Mouse (Mus musculus): ENCODE measurements at regions not wholly inside any gene's neighbourhood (a gene's known extent, or its start where the extent isn't known, plus 50 kb on each side); places are given as distances from the start of the nearest gene placed in this dataset.
"Not testable (repeated sequence)": the region's sequence is repeated elsewhere in the genome, so short reads cannot be mapped to it uniquely, and the experiment has no call there.

- no peak for DNase-seq (ENCODE audit: low read depth, low spot score)
Measured at GRCm38 (mm10) chr17:82377176-82377592, 639.0 kb upstream of the Slc8a1 start.

DNA sequence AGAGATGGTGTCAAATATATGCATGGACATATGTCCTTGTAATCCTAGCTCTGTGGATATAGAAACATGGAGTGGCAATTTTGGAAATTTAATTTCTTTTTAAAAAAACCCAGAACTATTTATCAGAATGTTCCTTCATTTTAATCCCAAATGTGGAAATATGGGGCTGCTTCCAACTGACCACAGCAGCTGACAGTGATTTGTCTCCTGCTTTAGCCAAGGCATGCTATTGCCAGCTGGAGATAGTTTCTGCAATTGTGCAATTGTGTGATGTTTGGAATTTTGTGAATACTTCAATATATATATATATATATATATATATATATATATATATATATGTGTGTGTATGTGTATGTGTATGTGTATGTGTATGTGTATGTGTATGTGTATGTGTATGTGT, 629.7 kb upstream of the Slc8a1 start:
- no peak for DNase-seq (ENCODE audit: low read depth, low spot score)

DNA sequence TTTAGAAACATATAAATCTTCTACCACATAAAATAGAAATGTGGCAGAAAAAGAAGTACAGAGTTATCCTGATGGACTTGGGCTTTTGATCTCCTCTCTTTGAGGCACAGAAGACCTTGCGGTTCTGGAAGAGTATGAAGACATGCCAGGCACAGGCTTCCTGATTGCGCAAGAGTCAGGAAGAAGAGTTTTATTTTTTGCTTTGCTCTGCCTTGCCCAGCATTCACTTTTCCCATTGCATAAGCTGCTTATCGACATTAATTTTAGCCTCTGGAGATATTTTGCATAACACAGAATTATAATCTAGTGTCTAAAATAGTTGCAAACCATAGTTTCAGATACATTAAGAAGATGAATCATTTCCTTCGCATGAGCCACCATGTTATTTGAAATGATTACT, 627.8 kb upstream of the Slc8a1 start:
- no peak for DNase-seq (ENCODE audit: low read depth, low spot score)

DNA sequence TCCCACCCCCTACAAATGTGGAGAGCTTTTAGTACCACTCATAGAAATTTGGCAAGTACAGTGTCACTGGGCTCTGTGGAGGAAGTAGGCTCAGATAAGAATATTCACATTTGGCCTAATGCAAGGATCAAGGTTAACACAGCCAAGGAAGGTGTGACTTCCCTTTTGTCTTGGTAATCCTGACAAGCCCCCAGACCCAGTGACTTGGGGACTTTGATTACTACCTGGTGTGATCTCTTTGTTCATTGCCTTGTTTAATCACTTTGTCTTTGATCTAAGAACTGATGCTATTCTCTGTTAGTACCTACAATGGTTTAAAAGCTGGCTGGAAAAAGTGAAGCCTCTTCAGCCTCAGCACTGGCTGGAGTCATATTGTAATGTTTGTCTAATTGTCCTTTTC, 610.5 kb upstream of the Slc8a1 start:
- no peak for DNase-seq (ENCODE audit: low read depth, low spot score)

DNA sequence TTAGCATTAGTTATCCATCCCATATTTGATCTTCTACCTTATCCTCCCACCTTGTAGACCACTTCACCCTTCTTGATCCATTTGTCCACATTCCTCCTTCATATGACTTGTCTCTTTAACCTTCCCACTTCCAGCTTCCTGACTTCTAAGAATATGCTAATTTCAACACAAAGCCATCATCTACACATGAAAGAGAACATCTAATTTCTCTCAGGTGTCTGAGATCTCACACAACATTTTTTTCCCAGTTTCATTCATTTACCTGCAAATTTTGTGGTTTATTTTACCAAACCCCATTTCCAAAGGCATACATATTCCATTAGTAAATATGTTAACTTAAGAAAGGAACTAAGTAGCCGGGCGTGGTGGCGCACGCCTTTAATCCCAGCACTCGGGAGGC, 593.3 kb upstream of the Slc8a1 start:
- DNase-seq (ENCODE audit: low read depth, low spot score) = no peak

DNA sequence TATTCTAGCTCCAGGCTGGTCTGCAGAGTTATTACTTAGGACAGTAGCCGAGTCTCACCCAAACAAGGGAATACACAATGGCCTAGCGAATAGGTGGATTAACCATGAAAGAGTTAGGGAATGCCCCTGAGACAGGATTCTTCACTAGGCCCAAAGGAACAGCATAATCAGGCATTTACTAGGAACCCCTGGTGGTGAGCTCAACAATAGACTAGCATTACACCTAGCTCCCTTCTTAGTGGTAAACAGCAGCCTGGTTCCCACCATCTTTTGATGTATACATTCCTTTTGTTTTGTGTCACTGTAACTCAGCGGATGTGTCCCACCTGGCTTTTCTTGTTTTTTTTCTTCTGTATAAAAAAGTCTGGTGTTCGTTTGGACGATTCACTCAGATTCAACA, 574.0 kb upstream of the Slc8a1 start:
- DNase-seq (ENCODE audit: low read depth, low spot score) = no peak

GRCm38 (mm10) chr17:82306347-82306746, 568.2 kb upstream of the Slc8a1 start:
- no peak for DNase-seq (ENCODE audit: low read depth, low spot score)

GRCm38 (mm10) chr17:82277728-82278127, 539.6 kb upstream of the Slc8a1 start:
- no peak for DNase-seq (ENCODE audit: low read depth, low spot score)

GRCm38 (mm10) chr17:82273946-82274345, 535.8 kb upstream of the Slc8a1 start:
- DNase-seq (ENCODE audit: low read depth, low spot score) = no peak

DNA sequence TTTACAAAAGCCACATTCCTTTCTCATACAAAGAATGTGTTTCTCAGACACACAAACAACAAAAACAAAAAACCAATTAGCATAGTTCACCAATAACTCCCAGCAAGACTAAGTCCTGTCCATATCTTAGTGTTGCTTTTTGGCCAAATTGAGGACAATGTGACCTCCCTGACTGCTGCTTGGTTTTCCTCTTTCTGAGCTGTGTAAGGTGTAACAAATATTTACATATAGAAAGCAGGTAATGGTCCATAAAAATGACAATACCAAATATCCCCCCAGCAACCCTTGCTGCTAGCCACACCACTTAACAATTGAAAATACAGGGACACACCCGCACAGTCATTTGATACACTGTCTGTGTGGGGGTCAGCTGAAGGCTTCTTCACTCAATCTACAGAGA, 534.7 kb upstream of the Slc8a1 start:
- DNase-seq (ENCODE audit: low read depth, low spot score) = no peak

DNA sequence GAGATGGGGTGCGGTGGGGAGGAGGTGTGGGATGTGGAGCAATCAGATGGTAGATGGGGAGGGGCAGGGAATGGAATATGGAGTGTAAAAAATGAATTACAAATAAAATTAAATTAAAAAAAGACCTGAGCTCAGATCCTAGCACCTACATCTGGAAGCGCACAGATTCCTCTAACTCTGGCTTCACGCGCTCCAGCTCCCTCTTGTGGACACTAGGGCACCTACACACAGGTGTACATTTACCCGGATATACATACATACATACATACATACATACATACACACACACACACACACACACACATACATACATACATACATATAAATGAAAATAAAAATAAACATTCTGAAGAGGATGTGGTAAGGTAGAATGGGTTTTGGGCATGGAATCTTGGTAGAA, 528.7 kb upstream of the Slc8a1 start:
- DNase-seq (ENCODE audit: low read depth, low spot score) = not testable (repeated sequence)

DNA sequence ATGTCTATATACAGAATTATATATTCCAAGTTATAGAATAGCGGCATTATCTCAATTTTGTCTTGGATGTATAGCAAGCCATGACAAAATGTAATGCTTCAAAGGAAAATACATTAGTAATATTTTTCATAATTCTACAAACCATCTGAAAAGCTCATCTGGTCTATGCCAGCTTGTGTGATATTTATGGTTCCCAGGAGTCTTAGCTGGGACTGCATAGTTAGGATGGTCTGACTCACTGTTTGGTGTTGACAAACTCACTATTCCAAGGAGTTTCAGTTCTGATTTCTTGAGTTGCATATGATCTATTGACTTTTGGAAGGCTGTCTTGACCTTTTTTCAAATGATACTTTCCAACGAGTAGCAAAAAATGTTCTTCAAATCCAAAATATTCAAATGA, 514.2 kb upstream of the Slc8a1 start:
- no peak for DNase-seq (ENCODE audit: low read depth, low spot score)

DNA sequence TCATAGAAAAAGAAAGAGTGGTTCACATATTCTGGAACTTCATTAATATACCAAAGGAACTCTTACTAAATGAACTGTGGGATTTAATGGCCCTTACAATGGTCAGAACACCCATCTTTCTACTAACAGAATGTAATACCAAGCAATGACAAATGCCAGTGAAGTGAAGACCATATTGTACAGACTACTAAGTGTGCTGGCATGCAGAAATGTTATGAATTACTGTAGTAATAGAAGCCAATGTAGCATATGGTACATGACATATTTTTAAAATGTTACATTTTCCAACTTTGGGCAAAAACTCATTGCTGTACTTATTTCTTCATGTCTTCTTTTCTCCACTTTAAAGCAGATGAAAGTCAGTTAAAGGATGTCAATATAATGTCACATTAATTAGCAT, 513.7 kb upstream of the Slc8a1 start:
- DNase-seq (ENCODE audit: low read depth, low spot score) = peak; percentile 22

GRCm38 (mm10) chr17:82238361-82238760, 500.2 kb upstream of the Slc8a1 start:
- DNase-seq (ENCODE audit: low read depth, low spot score) = no peak

DNA sequence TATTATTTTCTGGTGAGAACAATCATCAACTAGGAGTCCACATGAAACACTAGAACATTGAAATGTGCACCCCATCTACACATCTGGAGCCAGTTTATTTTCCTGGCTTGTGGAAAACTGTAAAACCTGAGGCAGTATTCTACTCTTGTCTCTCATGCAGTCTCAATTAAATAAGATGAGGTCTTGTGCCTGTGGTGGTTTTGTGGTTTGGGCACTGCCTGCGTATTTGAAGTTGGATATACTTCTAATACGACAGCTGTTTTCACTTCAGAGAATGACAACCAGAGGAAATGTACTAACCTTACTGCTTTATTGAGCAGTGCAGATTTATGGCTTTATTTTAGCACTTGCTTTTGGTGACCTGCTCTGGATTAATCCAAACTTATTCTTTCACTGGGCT, 499.3 kb upstream of the Slc8a1 start:
- DNase-seq (ENCODE audit: low read depth, low spot score) = no peak

DNA sequence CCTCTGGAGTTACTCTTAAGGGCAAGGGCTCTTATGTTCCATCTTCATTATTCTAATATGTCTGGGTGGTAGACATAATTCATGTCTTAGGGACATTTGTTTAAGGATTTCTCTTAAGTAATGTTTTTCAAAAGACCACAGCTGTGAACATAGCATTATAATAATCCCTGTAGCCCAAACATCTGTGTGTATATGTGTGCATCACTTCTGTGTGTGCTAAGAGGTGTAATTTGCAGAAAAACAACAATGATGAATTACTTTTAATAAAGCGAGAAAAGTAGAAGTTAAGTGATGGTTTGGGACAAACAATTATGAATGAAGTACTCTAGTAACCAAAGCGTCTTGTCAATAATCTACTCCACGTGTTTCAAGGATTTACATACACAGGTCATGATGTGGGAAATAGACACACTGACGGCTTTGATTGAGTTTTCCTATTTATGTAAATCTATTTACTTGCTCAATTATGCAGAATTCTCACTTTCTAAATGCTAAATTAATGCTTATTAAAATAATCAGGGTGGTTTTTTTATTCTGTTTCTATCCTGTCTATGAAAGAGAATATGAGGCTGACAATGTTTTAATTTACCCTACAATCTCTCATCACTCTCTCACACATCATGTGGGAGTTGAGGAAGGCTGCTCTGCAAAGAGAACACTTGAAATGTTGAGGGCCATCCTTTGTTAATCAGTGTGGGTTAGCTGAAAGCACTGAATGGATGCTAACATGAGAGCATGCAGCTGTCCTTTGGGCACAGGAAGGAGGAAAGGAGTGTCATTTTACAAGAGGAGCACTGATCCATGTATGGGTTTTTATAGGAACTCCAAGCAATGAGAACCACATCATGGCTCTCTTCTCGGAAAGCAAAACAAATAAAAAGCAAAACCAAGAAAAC, 477.8 kb upstream of the Slc8a1 start:
- DNase-seq (ENCODE audit: low read depth, low spot score) = no peak

DNA sequence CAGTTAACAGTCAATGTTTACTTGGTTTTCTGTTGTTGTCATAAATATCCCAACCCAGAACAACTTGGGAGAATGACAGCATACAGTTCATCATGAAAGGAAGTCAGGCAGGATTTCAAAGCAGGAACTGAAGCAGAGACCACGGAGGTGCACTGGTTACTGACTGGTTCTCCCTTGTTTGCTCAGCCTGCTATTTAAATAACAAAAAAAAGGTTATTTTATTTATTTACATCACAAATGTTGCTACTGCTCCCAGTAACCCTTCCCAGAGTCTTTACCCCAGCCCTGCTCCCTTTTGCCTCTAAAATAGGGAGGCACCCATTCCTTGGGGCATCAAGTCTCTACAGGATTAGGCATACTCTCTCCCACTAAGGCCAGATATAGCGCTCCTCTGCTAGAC, 461.8 kb upstream of the Slc8a1 start:
- DNase-seq (ENCODE audit: low read depth, low spot score) = no peak

GRCm38 (mm10) chr17:82199031-82199642, 461.0 kb upstream of the Slc8a1 start:
- no peak for DNase-seq (ENCODE audit: low read depth, low spot score)

GRCm38 (mm10) chr17:82184261-82184660, 446.1 kb upstream of the Slc8a1 start:
- DNase-seq (ENCODE audit: low read depth, low spot score) = no peak

GRCm38 (mm10) chr17:82171216-82171615, 433.0 kb upstream of the Slc8a1 start:
- no peak for DNase-seq (ENCODE audit: low read depth, low spot score)

- no peak for DNase-seq (ENCODE audit: low read depth, low spot score)
Measured at GRCm38 (mm10) chr17:82153446-82153845, 415.3 kb upstream of the Slc8a1 start.

DNA sequence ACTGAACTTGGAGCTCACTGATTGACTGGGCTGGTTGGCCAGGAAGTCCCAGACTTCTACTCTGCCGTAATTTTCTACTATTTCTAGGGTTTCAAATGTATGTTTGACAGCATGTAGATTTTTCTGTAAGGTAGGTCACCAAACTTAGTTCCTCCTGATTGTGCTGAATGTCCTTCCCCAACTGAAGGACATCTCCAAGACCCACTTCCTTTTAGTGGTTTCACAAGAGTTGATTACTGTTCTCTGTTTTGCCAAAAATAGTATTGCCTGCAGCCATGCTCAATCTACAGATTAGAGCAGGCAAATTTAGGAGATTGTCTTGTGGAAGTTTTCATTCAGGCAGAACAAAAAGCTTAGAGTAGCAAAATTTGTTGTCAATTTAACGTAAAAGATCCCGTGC, 396.7 kb upstream of the Slc8a1 start:
- DNase-seq (ENCODE audit: low read depth, low spot score) = no peak

GRCm38 (mm10) chr17:82132941-82133340, 394.8 kb upstream of the Slc8a1 start:
- peak; percentile 57 for DNase-seq (ENCODE audit: low read depth, low spot score)

Measured in brain, embryonic 18.5 days (tissue).